Mouse (Mus musculus): ENCODE measurements around the gene Rhbdf2. TPM values are rescaled to one million over a fixed set of nuclear protein-coding genes. Genes with fewer than 3 reads are reported as not detected.

Rhbdf2 gene
- total RNA-seq, 4 experiments from 2014 or later, result 10.6 to 19.9 (median 11.2) TPM

- DNase-seq (ENCODE audit: low spot score in 2 of 2), result no peak
Observed at GRCm38 (mm10) chr11:116589574-116589973, 37.2 kb downstream of the Rhbdf2 start.

GRCm38 (mm10) chr11:116589020-116589531 lies 37.7 kb downstream of the Rhbdf2 start:
- no peak for DNase-seq (ENCODE audit: low spot score in 2 of 2)

- DNase-seq (ENCODE audit: low spot score in 2 of 2), result peak; percentile 48 to 51
Observed at GRCm38 (mm10) chr11:116586801-116587631, 39.8 kb downstream of the Rhbdf2 start.

GRCm38 (mm10) chr11:116586310-116586709 lies 40.5 kb downstream of the Rhbdf2 start, which contains the start of gene Aanat:
Gene Aanat (plus strand): TSS chr11:116586432.
- DNase-seq (ENCODE audit: low spot score in 2 of 2), result no peak

- DNase-seq (ENCODE audit: low spot score in 2 of 2), result no peak
Observed at GRCm38 (mm10) chr11:116585682-116586081, 41.1 kb downstream of the Rhbdf2 start.

GRCm38 (mm10) chr11:116581376-116581814 lies 45.4 kb downstream of the Rhbdf2 start, which contains the start of gene Ube2o:
Gene Ube2o (minus strand): TSS chr11:116581447.
- DNase-seq (ENCODE audit: low spot score in 2 of 2), result peak; percentile 77 to 82

GRCm38 (mm10) chr11:116580711-116581375 lies 46.0 kb downstream of the Rhbdf2 start:
- no peak for DNase-seq (ENCODE audit: low spot score in 2 of 2)

GRCm38 (mm10) chr11:116580031-116580652 lies 46.7 kb downstream of the Rhbdf2 start:
- DNase-seq (ENCODE audit: low spot score in 2 of 2), result no peak

GRCm38 (mm10) chr11:116579280-116579679 lies 47.5 kb downstream of the Rhbdf2 start:
- no peak for DNase-seq (ENCODE audit: low spot score in 2 of 2)

- DNase-seq (ENCODE audit: low spot score in 2 of 2), result no peak
Observed at GRCm38 (mm10) chr11:116575396-116575795, 51.4 kb downstream of the Rhbdf2 start.

- no peak for DNase-seq (ENCODE audit: low spot score in 2 of 2)
Observed at GRCm38 (mm10) chr11:116574982-116575381, 51.8 kb downstream of the Rhbdf2 start.

GRCm38 (mm10) chr11:116574486-116574885 lies 52.3 kb downstream of the Rhbdf2 start:
- DNase-seq (ENCODE audit: low spot score in 2 of 2), result no peak

- no peak for DNase-seq (ENCODE audit: low spot score in 2 of 2)
Observed at GRCm38 (mm10) chr11:116572756-116573543, 53.9 kb downstream of the Rhbdf2 start.

GRCm38 (mm10) chr11:116571767-116572679 lies 54.8 kb downstream of the Rhbdf2 start:
- DNase-seq (ENCODE audit: low spot score in 2 of 2), result no peak

- no peak for DNase-seq (ENCODE audit: low spot score in 2 of 2)
Observed at GRCm38 (mm10) chr11:116570821-116571220, 56.0 kb downstream of the Rhbdf2 start.

GRCm38 (mm10) chr11:116567531-116567930 lies 59.3 kb downstream of the Rhbdf2 start:
- peak in 1 of 2 experiments; percentile 54 for DNase-seq (ENCODE audit: low spot score in 2 of 2)

- no peak for DNase-seq (ENCODE audit: low spot score in 2 of 2)
Observed at GRCm38 (mm10) chr11:116565283-116566041, 61.4 kb downstream of the Rhbdf2 start.

- no peak for DNase-seq (ENCODE audit: low spot score in 2 of 2)
Observed at GRCm38 (mm10) chr11:116556308-116556707, 70.5 kb downstream of the Rhbdf2 start.

- DNase-seq (ENCODE audit: low spot score in 2 of 2), result no peak
Observed at GRCm38 (mm10) chr11:116555572-116555971, 71.2 kb downstream of the Rhbdf2 start.

Data from gastrocnemius, adult 8-10 months (tissue).